Mouse (Mus musculus) c-Kit-positive CD71-positive TER-119-positive erythroid progenitor cells, embryonic 14.5 days (primary cell): Measurements from ENCODE around the gene Gm37240.
A peak's percentile ranks its signal among the peaks of the same experiment; 100 is the strongest.

Experiments used
- DNase-seq: peaks from one replicate; pipeline ENCODE4 v3.0.0-alpha.2; 2013; ENCODE audit warnings: low spot score

Gm37240 gene

DNA sequence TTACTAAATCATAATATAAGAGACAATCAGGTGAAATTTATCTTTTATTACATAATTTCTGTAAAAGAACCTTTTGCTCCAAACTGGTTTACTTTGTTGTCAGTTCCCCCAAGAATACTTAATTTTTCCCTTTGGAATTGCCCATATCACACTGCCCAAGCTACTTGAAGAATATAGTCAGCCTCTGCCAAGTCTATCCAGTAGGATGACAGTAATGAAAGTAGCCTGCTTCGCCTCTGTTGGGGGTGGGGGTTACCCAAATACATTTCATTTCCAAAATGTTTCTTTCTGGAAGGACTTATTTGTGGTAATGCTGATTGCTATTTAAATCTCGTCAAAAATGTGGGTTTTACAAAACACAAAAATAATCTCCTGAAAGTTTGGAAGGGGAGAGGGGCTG lies 935.6 kb downstream of the Gm37240 start:
- no peak for DNase-seq

- DNase-seq: no peak
Observed at GRCm38 (mm10) chr3:84949387-84949786, 937.9 kb downstream of the Gm37240 start.

- no peak for DNase-seq
Observed at GRCm38 (mm10) chr3:84946381-84946780, 940.9 kb downstream of the Gm37240 start.

GRCm38 (mm10) chr3:84944933-84945332 lies 942.4 kb downstream of the Gm37240 start:
- no peak for DNase-seq

DNA sequence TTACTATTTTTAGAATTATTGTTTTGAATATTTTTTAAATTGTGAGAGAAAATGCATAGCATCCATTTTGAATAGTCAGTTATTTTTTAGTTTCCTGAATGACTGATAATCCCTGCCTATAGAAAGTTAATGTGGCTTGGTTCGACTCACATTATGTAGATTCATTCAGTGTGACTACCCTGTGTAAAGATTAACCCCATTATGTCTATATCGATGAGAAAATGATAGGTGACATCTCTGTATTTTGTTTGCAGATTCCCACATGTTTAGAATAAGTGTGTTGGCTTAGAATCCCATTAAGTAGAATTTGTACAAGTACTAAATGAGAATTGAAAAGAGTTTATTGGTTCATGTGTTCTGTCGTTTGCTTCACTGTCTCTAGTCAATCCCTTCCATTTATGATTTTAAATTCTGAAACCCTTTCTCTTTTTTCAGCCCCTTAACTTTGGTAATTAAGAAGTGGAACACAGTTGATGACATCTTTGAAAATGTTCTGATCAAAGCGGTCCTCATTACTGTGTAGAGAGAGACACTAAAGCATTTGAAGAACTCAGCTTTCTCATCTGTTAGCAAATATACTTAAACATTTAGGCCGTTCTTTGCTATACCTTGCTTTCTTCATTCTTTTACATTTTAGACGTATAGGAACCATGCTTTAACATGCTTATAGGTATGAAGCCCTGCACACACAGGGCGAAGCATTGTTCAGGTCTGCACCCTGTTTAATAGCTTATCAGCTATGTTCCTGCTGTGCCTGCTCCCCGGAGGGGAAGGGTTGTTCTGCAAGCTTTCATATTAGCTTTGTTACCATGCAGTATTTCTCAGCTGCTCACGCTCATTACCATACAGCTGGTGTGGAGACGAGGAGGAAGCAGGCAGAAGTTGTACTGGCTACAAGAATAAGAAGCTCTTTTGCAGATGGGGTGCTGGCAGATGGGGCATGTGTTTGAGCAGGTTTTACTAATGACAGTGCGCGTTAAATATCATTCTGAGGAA lies 949.7 kb downstream of the Gm37240 start:
- no peak for DNase-seq

DNA sequence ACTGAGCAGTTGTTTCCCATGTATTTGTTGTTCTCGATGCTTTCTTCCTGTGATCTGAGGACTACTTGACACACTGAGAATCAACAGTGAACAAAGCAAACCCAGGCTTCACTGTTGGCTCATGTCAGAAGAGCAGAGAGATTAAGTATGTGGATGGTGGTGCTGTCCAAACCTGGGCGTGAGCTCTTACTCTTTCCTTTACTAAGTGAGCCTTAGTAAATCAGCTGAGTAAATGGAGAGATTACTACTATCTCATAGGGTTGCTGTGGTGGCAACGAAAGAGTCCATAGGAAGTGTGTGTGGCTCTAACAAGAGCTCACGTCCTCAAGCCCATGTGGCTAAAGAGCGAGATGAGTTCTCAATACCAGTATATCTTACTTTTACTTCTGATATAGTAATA lies 950.4 kb downstream of the Gm37240 start:
- no peak for DNase-seq

GRCm38 (mm10) chr3:84936252-84936651 lies 951.1 kb downstream of the Gm37240 start:
- no peak for DNase-seq

DNA sequence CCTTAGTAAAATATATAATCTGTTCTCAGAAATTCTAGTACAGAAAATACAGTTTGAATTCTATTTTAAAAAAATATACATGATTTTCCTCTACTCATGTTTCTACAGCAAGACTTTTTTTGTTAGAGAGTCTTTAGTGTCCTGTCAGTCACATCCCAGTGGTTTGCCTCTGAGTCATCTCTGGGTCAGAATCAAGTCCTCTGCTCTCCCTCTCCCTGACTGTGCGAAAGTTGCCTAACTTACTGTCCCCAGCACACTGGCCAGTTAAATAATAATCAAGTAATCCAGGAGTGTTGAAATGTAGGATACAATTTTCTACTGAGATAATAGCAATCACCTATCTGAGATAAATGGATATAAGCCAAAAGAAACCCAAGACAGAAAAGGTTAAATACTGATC lies 951.6 kb downstream of the Gm37240 start:
- DNase-seq: no peak

DNA sequence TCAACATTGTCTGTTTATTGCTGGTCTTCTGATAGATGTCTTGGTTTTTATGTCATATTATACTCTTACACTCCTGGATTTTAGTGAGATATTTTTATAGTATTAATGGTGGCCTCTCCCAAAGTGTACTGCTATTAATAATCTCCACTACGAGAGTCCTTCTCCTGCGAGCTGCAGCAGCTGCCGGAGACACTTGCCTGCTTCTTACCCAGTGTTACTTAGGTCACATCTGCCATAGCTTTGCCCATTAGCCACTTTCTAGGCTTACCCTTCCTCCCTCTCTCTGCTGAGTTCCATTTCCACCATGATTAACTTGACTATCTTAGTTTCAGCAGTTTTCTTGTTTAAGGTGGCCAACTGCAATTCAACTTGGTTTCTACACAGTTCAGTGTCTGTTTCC lies 956.6 kb downstream of the Gm37240 start:
- DNase-seq: no peak

- DNase-seq: no peak
Observed at GRCm38 (mm10) chr3:84929171-84929570, 958.1 kb downstream of the Gm37240 start.

GRCm38 (mm10) chr3:84927901-84928300 lies 959.4 kb downstream of the Gm37240 start:
- no peak for DNase-seq

DNA sequence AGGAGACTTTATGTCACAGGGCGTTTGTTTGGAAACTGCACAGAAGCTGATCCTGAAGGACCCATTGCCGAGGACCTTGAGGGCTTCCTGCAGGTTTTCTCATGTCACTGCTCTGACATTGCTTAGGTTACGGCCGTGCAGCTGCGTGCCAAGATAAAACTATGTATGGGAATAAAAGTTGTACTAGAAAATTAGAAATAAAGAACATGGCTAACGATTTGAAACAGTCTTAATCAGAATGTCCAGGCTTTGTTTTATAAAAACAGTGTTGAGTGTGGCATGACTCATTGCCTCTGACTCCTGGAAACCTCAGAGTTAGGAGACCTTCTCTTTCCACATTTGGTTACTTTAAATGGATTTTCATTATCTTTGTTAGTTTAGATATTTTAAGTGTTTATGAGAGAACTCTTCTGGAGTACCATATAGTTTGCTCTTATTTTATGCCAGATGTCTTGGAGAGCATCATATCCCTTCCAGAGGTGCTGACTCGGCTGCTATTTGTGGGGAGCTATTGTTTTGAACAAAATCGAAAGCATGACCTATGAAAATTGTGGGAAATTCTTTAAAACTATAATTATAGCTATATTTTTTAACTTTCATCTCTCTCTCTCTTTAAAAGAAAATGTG lies 960.0 kb downstream of the Gm37240 start:
- no peak for DNase-seq

DNA sequence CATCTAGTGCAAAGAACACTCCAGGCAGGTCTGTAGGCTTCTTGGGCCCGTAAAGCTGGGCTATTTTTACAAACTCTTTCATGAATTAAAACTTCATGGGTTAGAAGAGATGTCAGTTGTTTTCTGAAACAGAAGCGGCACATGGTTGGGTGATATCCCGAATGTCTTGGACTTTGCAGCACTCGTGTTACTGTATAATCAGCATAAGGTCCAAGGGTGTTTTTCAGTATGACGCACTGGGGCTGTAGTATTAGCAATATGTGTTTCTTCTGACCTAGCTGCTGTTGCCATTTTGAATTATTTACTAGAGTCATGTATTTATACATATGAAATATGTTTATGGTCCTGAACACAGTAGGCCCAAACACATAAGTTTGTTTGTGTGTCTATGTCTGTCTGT lies 961.2 kb downstream of the Gm37240 start:
- no peak for DNase-seq

DNA sequence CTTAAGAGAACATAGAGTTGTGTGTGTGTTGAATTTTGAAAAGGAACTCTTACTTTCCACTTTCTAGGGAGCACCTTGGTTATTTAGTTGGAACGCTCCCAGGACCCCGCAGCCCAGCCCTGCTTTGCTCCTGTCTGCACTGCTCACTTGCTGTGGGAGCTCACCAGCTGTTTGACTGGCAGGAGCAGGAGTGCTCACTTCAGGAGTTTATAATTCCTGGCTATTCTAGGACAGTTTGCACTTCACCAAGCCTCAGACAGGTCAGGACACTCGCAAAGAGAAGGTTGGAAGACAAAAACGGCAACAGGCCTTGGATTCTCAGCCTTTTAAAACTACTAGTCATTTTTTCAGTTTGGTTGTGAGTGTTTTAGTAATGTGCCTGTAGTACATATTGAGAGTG lies 962.1 kb downstream of the Gm37240 start:
- DNase-seq: no peak

DNA sequence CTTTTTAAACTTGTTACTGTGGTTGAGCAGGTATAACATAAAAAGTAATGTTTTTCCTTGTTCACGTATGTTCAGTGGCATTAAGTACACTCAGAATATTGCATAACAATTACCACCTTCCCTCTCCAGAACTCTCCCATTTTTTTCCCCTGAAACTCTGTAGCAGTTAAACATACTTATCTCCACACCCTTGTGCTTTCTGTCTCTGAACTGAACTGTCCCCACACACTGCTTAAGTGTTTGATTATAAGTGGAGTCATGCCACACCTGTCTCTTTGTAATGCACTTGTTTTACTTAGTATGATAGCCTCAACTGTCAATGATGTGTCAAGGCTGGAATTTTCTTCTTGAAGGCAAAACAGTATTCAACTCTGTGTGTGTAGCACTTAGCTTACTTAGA lies 963.6 kb downstream of the Gm37240 start:
- DNase-seq: no peak

DNA sequence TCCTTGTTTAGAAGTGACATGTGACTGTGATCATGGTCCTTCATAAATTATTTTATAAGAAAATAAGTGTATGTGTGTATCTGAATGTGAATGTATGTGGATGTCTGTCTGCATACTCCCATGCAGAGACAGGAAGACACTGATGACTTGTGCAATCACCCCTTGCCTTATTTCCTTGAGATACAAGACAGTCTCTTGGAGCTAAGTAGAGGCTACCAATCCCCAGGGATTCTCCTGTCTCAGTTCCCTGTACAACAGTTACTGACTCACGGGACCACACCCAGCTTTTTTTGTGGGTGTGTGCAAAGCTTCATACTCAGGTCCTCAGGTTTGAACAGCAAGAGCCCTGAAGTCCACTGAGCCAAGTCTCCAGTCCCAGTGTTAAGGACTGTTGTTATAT lies 964.1 kb downstream of the Gm37240 start:
- no peak for DNase-seq

GRCm38 (mm10) chr3:84921704-84922420 lies 965.5 kb downstream of the Gm37240 start:
- DNase-seq: no peak

DNA sequence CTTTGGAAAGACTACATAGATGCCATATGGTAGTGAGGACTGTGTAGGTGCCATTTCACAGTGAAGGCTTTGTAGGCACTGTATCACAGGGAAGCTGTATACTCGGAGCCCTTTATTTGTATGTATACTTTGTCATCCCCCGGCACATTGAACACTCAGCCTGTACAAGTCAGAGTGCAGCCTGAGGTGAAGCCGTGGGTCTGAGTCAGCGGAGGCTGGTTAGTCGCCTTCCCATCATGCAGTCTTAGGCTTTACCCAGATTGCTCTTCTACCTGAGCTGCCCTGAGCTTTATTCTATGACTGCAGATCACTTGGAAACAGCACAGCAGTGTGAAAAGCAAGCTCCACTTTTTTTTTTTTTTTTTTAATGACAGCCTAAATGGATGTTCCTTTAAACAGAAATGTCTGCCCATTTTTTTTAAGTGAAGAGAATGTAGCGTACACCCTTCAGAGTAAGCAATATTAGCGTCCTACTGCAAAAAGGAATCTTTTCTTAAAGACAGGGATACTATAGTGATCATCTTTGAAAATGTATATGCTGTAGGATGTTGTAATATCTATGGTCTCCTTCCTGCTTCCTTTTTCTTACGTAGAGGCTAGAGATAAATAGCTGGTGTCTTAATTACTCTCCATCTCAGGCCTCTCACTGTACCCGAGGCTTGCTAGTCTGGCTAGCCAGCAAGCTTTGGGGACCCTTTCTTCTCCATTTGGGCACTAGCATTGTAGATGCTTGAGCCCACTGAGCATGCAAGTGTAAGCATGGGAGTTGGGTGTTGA lies 969.2 kb downstream of the Gm37240 start:
- no peak for DNase-seq

- DNase-seq: no peak
Observed at GRCm38 (mm10) chr3:84914284-84914683, 973.0 kb downstream of the Gm37240 start.

DNA sequence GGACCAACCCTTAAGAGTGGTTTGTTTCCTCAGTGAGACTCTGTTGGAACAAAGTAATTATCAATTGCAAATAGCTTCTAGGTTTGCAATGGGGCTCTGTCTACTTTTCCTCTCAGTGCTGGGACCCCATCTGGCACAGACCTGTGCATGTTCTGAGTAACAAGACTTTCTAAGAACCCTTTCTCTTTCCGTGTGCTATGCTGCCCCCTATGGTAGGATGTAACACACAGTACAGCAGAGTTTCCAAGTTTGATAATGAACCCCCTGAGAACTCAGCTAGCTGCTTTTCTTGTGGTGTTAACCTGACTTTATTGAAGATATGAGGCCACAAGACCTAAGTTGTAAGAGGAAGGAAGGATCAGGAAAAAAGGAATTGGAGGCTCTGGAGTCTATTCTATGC lies 980.8 kb downstream of the Gm37240 start:
- DNase-seq: peak; percentile 49

DNA sequence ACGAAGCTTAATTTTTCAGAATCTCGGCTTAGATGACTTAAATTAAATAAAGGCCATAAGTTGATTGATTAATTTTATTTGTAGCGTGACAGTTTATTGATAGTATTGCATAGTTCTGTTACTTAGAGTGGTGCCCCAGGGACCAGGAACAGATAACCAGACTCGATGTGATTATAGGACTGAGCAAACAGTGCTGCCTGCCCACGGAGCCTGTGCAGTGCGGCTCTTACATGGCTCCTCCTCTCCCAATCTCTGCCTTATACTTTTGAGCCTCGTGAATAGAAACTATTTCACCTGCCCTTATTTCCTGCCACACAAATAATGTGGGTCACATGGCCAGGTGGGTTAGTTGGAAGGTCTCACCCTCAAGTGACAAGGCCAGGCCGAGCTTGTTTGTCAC lies 989.4 kb downstream of the Gm37240 start:
- no peak for DNase-seq

DNA sequence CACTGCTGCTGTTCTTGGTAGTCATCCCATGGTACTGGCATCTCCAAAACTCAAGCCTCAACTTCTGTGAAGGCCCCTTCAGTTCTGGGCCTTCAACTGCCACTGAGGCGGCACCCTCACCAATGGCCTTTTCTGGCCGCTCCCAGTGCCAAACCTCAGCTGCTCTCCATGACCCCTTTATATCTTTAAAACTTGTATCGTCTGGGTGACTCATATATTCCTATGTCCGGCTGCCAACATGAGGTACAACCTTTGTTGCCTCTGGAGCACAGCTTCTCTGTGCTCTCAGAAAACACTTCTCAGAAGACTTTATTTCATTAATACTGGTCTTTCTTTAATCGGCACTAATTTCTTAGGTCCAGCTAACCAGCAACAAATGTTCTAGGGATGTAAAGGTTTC lies 996.3 kb downstream of the Gm37240 start:
- DNase-seq: no peak
